Mouse (Mus musculus): ENCODE measurements around the gene Maml2.

The Maml2 gene

GRCm38 (mm10) chr9:13297668-13298512 is at the start of gene Maml2:
Gene Maml2 (plus strand): TSS chr9:13297957.
- DNase-seq (ENCODE audit: low read depth in 2 of 2, low spot score in 2 of 2) = peak; percentile 71 to 78

GRCm38 (mm10) chr9:13248104-13248503 is 49.7 kb upstream of the Maml2 start:
- no peak for DNase-seq (ENCODE audit: low read depth in 2 of 2, low spot score in 2 of 2)

- no peak for DNase-seq (ENCODE audit: low read depth in 2 of 2, low spot score in 2 of 2)
These were observed 46.5 kb upstream of the Maml2 start for GRCm38 (mm10) chr9:13251251-13251650.

- DNase-seq (ENCODE audit: low read depth in 2 of 2, low spot score in 2 of 2) = no peak
These were observed 41.0 kb upstream of the Maml2 start for GRCm38 (mm10) chr9:13256726-13257125.

GRCm38 (mm10) chr9:13258173-13258572 is 39.6 kb upstream of the Maml2 start:
- no peak for DNase-seq (ENCODE audit: low read depth in 2 of 2, low spot score in 2 of 2)

GRCm38 (mm10) chr9:13260980-13261379 is 36.8 kb upstream of the Maml2 start:
- DNase-seq (ENCODE audit: low read depth in 2 of 2, low spot score in 2 of 2) = no peak

- no peak for DNase-seq (ENCODE audit: low read depth in 2 of 2, low spot score in 2 of 2)
These were observed 24.5 kb upstream of the Maml2 start for GRCm38 (mm10) chr9:13273219-13273618.

- no peak for DNase-seq (ENCODE audit: low read depth in 2 of 2, low spot score in 2 of 2)
These were observed 10.3 kb upstream of the Maml2 start for GRCm38 (mm10) chr9:13287482-13287881.

GRCm38 (mm10) chr9:13296274-13297121 is 1.3 kb upstream of the Maml2 start:
- DNase-seq (ENCODE audit: low read depth in 2 of 2, low spot score in 2 of 2) = peak; percentile 87

GRCm38 (mm10) chr9:13297122-13297667 is 562 bp upstream of the Maml2 start:
- DNase-seq (ENCODE audit: low read depth in 2 of 2, low spot score in 2 of 2) = no peak

- DNase-seq (ENCODE audit: low read depth in 2 of 2, low spot score in 2 of 2) = no peak
These were observed 739 bp downstream of the Maml2 start for GRCm38 (mm10) chr9:13298513-13298878.

GRCm38 (mm10) chr9:13299190-13299589 is 1.4 kb downstream of the Maml2 start:
- DNase-seq (ENCODE audit: low read depth in 2 of 2, low spot score in 2 of 2) = peak in 1 of 2 experiments; percentile 35

GRCm38 (mm10) chr9:13300041-13300441 is 2.3 kb downstream of the Maml2 start:
- DNase-seq (ENCODE audit: low read depth in 2 of 2, low spot score in 2 of 2) = peak in 1 of 2 experiments; percentile 16

- DNase-seq (ENCODE audit: low read depth in 2 of 2, low spot score in 2 of 2) = no peak
These were observed 3.4 kb downstream of the Maml2 start for GRCm38 (mm10) chr9:13300891-13301782.

GRCm38 (mm10) chr9:13302183-13302825 is 4.5 kb downstream of the Maml2 start:
- no peak for DNase-seq (ENCODE audit: low read depth in 2 of 2, low spot score in 2 of 2)

- DNase-seq (ENCODE audit: low read depth in 2 of 2, low spot score in 2 of 2) = no peak
These were observed 5.5 kb downstream of the Maml2 start for GRCm38 (mm10) chr9:13303099-13303771.

- DNase-seq (ENCODE audit: low read depth in 2 of 2, low spot score in 2 of 2) = no peak
These were observed 6.2 kb downstream of the Maml2 start for GRCm38 (mm10) chr9:13303976-13304375.

GRCm38 (mm10) chr9:13306471-13306870 is 8.7 kb downstream of the Maml2 start:
- no peak for DNase-seq (ENCODE audit: low read depth in 2 of 2, low spot score in 2 of 2)

GRCm38 (mm10) chr9:13307226-13307625 is 9.5 kb downstream of the Maml2 start:
- no peak for DNase-seq (ENCODE audit: low read depth in 2 of 2, low spot score in 2 of 2)

- no peak for DNase-seq (ENCODE audit: low read depth in 2 of 2, low spot score in 2 of 2)
These were observed 11.0 kb downstream of the Maml2 start for GRCm38 (mm10) chr9:13308718-13309117.
